Mouse (Mus musculus) forebrain, embryonic 12.5 days (tissue): ENCODE measurements at regions not wholly inside any gene's neighbourhood (a gene's known extent, or its start where the extent isn't known, plus 50 kb on each side); places are given as distances from the start of the nearest gene placed in this dataset.

Experiments used
- ATAC-seq: fragments of 200-750 bp; cut with Nextera tagmentation; 2 replicates; pipeline ENCODE4 v1.8.0; 2017; ENCODE audit warnings: moderate TSS enrichment; ENCODE audit not compliant: low FRiP score
- H3K27ac ChIP-seq: fragments of 300-500 bp; sonication (generic); 2 replicates; pipeline ENCODE4 v1.5.1; 2016; ENCODE audit warnings: mild to moderate bottlenecking
- H3K27me3 ChIP-seq: fragments of 300-500 bp; sonication (generic); 2 replicates; pipeline ENCODE4 v1.6.1; 2016; ENCODE audit warnings: mild to moderate bottlenecking
- H3K36me3 ChIP-seq: fragments of 300-500 bp; sonication (generic); replicated peaks from 2 replicates; pipeline ENCODE4 v1.6.1; 2016; ENCODE audit warnings: mild to moderate bottlenecking
- H3K4me1 ChIP-seq: fragments of 300-500 bp; sonication (generic); 2 replicates; pipeline ENCODE4 v1.6.1; 2016
- H3K4me2 ChIP-seq: fragments of 300-500 bp; sonication (generic); 2 replicates; pipeline ENCODE4 v1.6.1; 2016; ENCODE audit warnings: mild to moderate bottlenecking, moderate library complexity
- H3K4me3 ChIP-seq: fragments of 300-500 bp; sonication (generic); replicated peaks from 2 replicates; pipeline ENCODE4 v1.5.1; 2016; ENCODE audit warnings: mild to moderate bottlenecking
- H3K9ac ChIP-seq: fragments of 300-500 bp; sonication (generic); 2 replicates; pipeline ENCODE4 v1.6.1; 2016; ENCODE audit warnings: mild to moderate bottlenecking
- H3K9me3 ChIP-seq: fragments of 300-500 bp; sonication (generic); 2 replicates; pipeline ENCODE4 v1.6.1; 2016
- WGBS: fragments of 180-500 bp; shearing (Covaris S2); methylation state at CpG from one replicate; pipeline ENCODE4 v1.1.7; 2016; 5-methylcytosine and 5-hydroxymethylcytosine counted together

DNA sequence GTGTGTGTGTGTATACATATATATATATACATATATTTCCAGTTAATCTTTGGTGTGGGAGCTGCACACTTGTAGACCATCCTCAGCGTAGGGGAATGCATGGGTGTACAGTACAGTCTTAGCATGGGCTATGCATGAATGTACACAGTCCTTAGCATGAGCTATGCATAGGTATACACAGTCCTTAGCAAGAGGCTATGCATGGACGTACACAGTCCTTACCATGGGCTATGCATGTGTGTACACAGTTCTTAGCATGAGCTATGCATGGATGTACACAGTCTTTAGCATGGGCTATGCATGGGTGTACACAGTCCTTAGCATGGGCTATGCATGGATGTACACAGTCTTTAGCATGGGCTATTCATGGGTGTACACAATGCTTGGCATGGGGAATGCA lies 70.5 kb downstream of the Rchy1 start:
- ATAC-seq = no peak
- Histone ChIP-seq H3K4me3 (no peak overlapping the region), H3K27ac (no peak overlapping the region), H3K36me3 (no peaks in the 10 kb centered on the region), H3K27me3 (no peaks in the 10 kb centered on the region), H3K4me2 (no peak overlapping the region), H3K4me1 (no peaks in the 10 kb centered on the region), H3K9me3 (no peaks in the 10 kb centered on the region), H3K9ac (no peak overlapping the region)
- 98% methylated on average over 2 of the region's 2 CpGs for WGBS

- no peaks in the 10 kb centered on the region for H3K4me1 ChIP-seq
- 65% methylated on average over 1 of the region's 1 CpGs for WGBS
- no peak overlapping the region for H3K9ac ChIP-seq
- no peak for ATAC-seq
- no peak overlapping the region for H3K4me2 ChIP-seq
- no peaks in the 10 kb centered on the region for H3K36me3 ChIP-seq
- H3K9me3 ChIP-seq = 0 out of 2 replicates have a peak, but pooled peaks cover 5% of the 10 kb centered on the region
- H3K27me3 ChIP-seq = no peaks in the 10 kb centered on the region
- H3K27ac ChIP-seq = no peak overlapping the region
- H3K4me3 ChIP-seq = no peak overlapping the region
Measured at GRCm38 (mm10) chr5:91881771-91882170, 81.1 kb downstream of the Rchy1 start.

DNA sequence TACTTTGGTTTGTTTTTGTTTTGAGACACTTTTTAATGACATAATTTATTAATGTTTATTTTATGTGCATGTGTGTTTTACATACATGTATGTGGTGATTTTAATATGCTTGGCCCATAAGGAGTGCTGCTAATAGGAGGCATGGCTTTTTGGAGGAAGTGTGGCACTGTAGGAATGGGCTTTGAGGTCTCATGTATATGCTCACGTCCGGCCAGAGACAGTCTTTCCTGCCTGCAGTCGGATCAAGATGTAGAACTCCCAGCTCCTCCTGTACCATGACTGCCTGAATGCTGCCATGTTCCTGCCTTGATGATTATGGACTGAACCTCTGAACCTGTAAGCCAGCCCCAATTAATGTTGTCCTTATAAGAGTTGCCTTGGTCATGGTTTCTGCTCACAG lies 82.6 kb downstream of the Rchy1 start:
- H3K9me3 ChIP-seq = 0 out of 2 replicates have a peak, but pooled peaks cover 5% of the 10 kb centered on the region
- no peak for ATAC-seq
- H3K27me3 ChIP-seq = no peaks in the 10 kb centered on the region
- H3K4me2 ChIP-seq = no peak overlapping the region
- peaks cover 3% of the 10 kb centered on the region; the same call in 1 of the 2 replicates for H3K4me1 ChIP-seq
- H3K4me3 ChIP-seq = no peak overlapping the region
- no peaks in the 10 kb centered on the region for H3K36me3 ChIP-seq
- H3K9ac ChIP-seq = no peak overlapping the region
- 88% methylated on average over 3 of the region's 3 CpGs for WGBS
- no peak overlapping the region for H3K27ac ChIP-seq

DNA sequence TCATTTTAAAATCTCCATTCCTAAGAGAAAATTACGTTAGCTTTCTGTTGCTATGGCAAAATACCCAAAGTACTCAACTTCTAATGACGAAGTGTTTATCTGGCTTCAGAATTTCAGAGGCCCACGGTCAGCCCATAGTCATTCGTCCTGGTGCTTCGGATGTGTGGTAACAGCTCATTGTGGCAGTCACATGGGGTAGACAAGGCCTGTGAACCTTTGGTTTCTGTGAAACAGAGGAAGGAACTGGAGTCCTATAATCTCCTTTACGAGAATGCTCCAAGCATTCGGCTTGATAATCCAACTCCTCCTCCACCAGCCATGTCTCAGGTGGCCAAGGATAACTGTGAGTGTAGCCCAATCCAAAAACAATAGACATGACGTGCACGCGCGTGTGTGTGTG lies 84.2 kb downstream of the Rchy1 start:
- Histone ChIP-seq H3K9ac (no peak overlapping the region), H3K4me3 (no peak overlapping the region), H3K4me1 (peaks cover 3% of the 10 kb centered on the region; the same call in 1 of the 2 replicates), H3K4me2 (no peak overlapping the region), H3K9me3 (0 out of 2 replicates have a peak, but pooled peaks cover 5% of the 10 kb centered on the region), H3K36me3 (no peaks in the 10 kb centered on the region), H3K27ac (no peak overlapping the region), H3K27me3 (no peaks in the 10 kb centered on the region)
- ATAC-seq = no peak
- 91% methylated on average over 11 of the region's 11 CpGs for WGBS

- Histone ChIP-seq H3K4me1 (peaks cover 3% of the 10 kb centered on the region; the same call in 1 of the 2 replicates), H3K4me2 (no peak overlapping the region), H3K27ac (no peak overlapping the region), H3K9ac (no peak overlapping the region), H3K9me3 (no peaks in the 10 kb centered on the region), H3K36me3 (no peaks in the 10 kb centered on the region), H3K4me3 (no peak overlapping the region), H3K27me3 (no peaks in the 10 kb centered on the region)
- 87% methylated on average over 2 of the region's 2 CpGs for WGBS
- no peak for ATAC-seq
Measured at GRCm38 (mm10) chr5:91876682-91877031, 86.2 kb downstream of the Rchy1 start.

- WGBS = 77% methylated on average over 10 of the region's 10 CpGs
- peaks cover 3% of the 10 kb centered on the region; the same call in 1 of the 2 replicates for H3K4me1 ChIP-seq
- H3K4me2 ChIP-seq = no peak overlapping the region
- H3K9me3 ChIP-seq = no peaks in the 10 kb centered on the region
- H3K36me3 ChIP-seq = no peaks in the 10 kb centered on the region
- H3K9ac ChIP-seq = no peak overlapping the region
- no peak overlapping the region for H3K4me3 ChIP-seq
- H3K27ac ChIP-seq = no peak overlapping the region
- ATAC-seq = no peak
- H3K27me3 ChIP-seq = no peaks in the 10 kb centered on the region
Measured at GRCm38 (mm10) chr5:91875875-91876681, 86.8 kb downstream of the Rchy1 start.

DNA sequence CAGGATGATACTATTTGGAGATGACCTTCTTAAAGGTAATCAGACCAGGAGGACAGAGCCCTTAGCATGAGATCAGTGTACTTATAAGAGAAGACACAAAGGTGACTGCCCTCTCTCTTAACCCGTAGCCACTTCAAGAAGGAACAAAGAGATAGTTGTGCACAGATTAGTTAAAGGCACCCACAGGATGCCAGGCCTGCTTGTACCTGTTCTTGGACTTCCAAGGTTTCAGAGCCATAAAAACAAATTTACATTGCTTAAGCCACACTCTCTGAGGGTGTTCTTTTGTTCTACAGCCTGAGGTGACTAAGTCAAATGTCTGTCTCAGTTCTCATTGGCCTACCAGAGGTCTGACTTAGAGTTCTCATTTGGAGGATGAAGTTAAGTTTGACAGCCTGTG lies 90.1 kb downstream of the Rchy1 start:
- Histone ChIP-seq H3K4me2 (no peak overlapping the region), H3K36me3 (no peaks in the 10 kb centered on the region), H3K9ac (no peak overlapping the region), H3K4me1 (peaks cover 3% of the 10 kb centered on the region; the same call in 1 of the 2 replicates), H3K9me3 (no peaks in the 10 kb centered on the region), H3K27ac (no peak overlapping the region), H3K4me3 (no peak overlapping the region), H3K27me3 (no peaks in the 10 kb centered on the region)
- ATAC-seq = no peak
- 91% methylated on average over 1 of the region's 1 CpGs for whole genome bisulfite sequencing

- H3K27ac ChIP-seq = no peak overlapping the region
- no peaks in the 10 kb centered on the region for H3K27me3 ChIP-seq
- 84% methylated on average over 6 of the region's 6 CpGs for WGBS
- H3K4me2 ChIP-seq = no peak overlapping the region
- H3K4me1 ChIP-seq = no peaks in the 10 kb centered on the region
- no peaks in the 10 kb centered on the region for H3K9me3 ChIP-seq
- H3K4me3 ChIP-seq = no peak overlapping the region
- no peak for ATAC-seq
- no peaks in the 10 kb centered on the region for H3K36me3 ChIP-seq
- no peak overlapping the region for H3K9ac ChIP-seq
Measured at GRCm38 (mm10) chr5:91869791-91870190, 93.1 kb downstream of the Rchy1 start.

- WGBS = 90% methylated on average over 3 of the region's 3 CpGs
- no peaks in the 10 kb centered on the region for H3K36me3 ChIP-seq
- no peak overlapping the region for H3K4me3 ChIP-seq
- ATAC-seq = no peak
- H3K27me3 ChIP-seq = no peaks in the 10 kb centered on the region
- no peak overlapping the region for H3K9ac ChIP-seq
- no peaks in the 10 kb centered on the region for H3K9me3 ChIP-seq
- no peak overlapping the region for H3K4me2 ChIP-seq
- no peak overlapping the region for H3K27ac ChIP-seq
- H3K4me1 ChIP-seq = no peaks in the 10 kb centered on the region
Measured at GRCm38 (mm10) chr5:91866184-91866583, 96.7 kb downstream of the Rchy1 start.

GRCm38 (mm10) chr5:91865365-91865764 lies 97.5 kb downstream of the Rchy1 start:
- WGBS = 83% methylated on average over 3 of the region's 3 CpGs
- Histone ChIP-seq H3K9me3 (no peaks in the 10 kb centered on the region), H3K9ac (no peak overlapping the region), H3K27me3 (no peaks in the 10 kb centered on the region), H3K36me3 (no peaks in the 10 kb centered on the region), H3K4me3 (no peak overlapping the region), H3K4me1 (no peaks in the 10 kb centered on the region), H3K4me2 (no peak overlapping the region), H3K27ac (no peak overlapping the region)
- no peak for ATAC-seq

- no peak for ATAC-seq
- no peak overlapping the region for H3K4me2 ChIP-seq
- H3K4me3 ChIP-seq = no peak overlapping the region
- H3K9ac ChIP-seq = no peak overlapping the region
- WGBS = 92% methylated on average over 3 of the region's 3 CpGs
- no peaks in the 10 kb centered on the region for H3K9me3 ChIP-seq
- H3K36me3 ChIP-seq = no peaks in the 10 kb centered on the region
- H3K27ac ChIP-seq = no peak overlapping the region
- H3K27me3 ChIP-seq = no peaks in the 10 kb centered on the region
- H3K4me1 ChIP-seq = no peaks in the 10 kb centered on the region
Measured at GRCm38 (mm10) chr5:91862843-91863242, 100.0 kb downstream of the Rchy1 start.

DNA sequence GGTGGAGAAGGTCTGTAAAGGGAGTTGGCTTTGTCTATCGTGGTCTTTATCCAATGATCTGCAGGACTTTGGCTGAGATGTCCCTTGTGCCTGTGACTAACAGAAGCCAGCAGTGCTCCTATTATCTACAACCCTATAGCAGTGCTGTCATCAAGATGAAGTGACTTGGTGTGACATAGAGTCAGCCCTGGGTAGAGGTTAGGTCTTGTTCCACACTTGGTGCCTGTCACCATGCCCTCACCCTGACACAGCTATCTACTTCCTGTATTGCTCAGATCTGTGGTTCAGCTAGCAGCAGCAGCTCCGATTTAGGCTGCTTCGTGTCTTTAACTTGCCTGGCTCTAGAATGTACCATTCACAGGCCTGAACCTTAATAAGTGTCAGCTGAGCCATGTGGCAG lies 100.6 kb downstream of the Rchy1 start:
- H3K9me3 ChIP-seq = no peaks in the 10 kb centered on the region
- no peak for ATAC-seq
- H3K27me3 ChIP-seq = no peaks in the 10 kb centered on the region
- H3K4me2 ChIP-seq = no peak overlapping the region
- no peaks in the 10 kb centered on the region for H3K4me1 ChIP-seq
- no peak overlapping the region for H3K9ac ChIP-seq
- H3K27ac ChIP-seq = no peak overlapping the region
- H3K4me3 ChIP-seq = no peak overlapping the region
- no peaks in the 10 kb centered on the region for H3K36me3 ChIP-seq
- WGBS = 93% methylated on average over 3 of the region's 3 CpGs

DNA sequence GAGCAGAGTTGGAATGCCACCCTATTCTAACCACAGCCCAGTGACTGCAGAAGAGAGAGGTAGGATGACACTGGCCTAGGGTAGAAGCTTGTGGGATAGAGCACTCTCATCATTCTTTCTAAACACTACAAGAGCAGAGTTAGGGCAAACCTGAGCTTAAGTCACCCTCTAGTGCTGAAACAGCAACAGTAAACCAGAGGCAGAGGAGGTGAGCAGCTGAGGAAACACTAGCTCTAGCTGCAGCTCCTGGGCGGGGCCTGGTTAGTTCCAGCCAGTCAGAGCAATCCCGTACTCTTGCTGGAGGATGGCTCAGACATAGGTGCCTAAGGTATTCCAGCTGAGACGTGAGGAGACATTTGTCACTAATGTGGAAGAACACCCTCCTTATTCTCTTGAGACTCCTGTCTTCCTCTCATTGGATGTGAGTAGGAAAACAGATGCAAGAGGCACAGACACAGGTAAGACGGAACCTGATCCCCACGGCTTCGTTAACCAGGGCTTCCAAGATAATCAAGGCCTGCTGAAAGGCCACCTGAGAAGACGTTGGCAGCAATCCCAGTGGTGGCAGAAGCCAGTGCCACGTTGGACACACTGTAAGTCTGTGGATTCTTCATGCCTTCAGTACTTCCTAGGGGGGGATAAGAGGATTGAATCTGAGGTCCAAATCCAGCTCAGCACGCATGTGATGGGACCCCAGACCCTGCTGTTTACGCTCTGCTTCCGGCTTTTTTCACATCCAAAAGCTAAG lies 101.3 kb downstream of the Rchy1 start:
- no peak overlapping the region for H3K9ac ChIP-seq
- H3K27me3 ChIP-seq = no peaks in the 10 kb centered on the region
- no peak for ATAC-seq
- H3K4me2 ChIP-seq = no peak overlapping the region
- H3K27ac ChIP-seq = no peak overlapping the region
- 72% methylated on average over 11 of the region's 11 CpGs for WGBS
- H3K4me1 ChIP-seq = no peaks in the 10 kb centered on the region
- no peak overlapping the region for H3K4me3 ChIP-seq
- no peaks in the 10 kb centered on the region for H3K9me3 ChIP-seq
- H3K36me3 ChIP-seq = no peaks in the 10 kb centered on the region
